Mouse (Mus musculus): ENCODE data around the gene Scgb2b27. TPM values are rescaled to one million over a fixed set of nuclear protein-coding genes. Genes with fewer than 3 reads are reported as not detected.
"Not testable (repeated sequence)": the region's sequence is repeated elsewhere in the genome, so short reads cannot be mapped to it uniquely, and the experiment has no call there.

Scgb2b27 gene
- not detected in 2 replicates for polyA plus RNA-seq (2015; fragmentation: Nextera tagmentation; extraction: Ambion mirVana)

DNA sequence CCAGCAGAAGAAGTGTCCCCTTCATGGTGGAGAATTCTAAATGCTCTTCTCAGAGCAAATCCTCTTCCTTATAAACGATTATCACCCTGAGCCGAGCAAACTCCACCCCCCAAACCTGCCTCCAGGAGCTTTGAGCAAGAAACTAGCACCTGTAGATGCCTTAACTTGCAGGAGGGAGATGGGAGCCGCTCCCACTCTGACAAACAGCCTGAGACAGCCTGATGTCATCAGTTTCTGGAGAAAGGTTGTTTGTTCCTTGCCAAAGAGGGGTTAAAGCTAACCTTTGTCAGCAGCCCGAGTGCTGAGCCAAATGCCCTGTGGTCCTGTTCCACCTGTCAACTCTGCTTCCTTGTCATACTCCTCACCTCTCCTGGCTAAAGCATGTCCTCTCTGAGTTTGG is at the start of gene Scgb2b27:
Scgb2b27 (minus strand) TSS at position 101 of the 400 bp plus-strand sequence.
- ATAC-seq (replicated peaks) = no peak
- Histone ChIP-seq H3K27me3 (no peaks in the 10 kb centered on the region), H3K4me1 (no peaks in the 10 kb centered on the region), H3K9me3 (peaks cover 22% of the 10 kb centered on the region), H3K4me2 (replicated peaks) (no peak within 1 kb of the TSS), H3K36me3 (no peaks in the 10 kb centered on the region), H3K4me3 (no peak within 1 kb of the TSS), H3K9ac (replicated peaks) (no peak within 1 kb of the TSS), H3K27ac (replicated peaks) (no peak within 1 kb of the TSS)
- 78% methylated on average over 4 of the region's 4 CpGs for WGBS

DNA sequence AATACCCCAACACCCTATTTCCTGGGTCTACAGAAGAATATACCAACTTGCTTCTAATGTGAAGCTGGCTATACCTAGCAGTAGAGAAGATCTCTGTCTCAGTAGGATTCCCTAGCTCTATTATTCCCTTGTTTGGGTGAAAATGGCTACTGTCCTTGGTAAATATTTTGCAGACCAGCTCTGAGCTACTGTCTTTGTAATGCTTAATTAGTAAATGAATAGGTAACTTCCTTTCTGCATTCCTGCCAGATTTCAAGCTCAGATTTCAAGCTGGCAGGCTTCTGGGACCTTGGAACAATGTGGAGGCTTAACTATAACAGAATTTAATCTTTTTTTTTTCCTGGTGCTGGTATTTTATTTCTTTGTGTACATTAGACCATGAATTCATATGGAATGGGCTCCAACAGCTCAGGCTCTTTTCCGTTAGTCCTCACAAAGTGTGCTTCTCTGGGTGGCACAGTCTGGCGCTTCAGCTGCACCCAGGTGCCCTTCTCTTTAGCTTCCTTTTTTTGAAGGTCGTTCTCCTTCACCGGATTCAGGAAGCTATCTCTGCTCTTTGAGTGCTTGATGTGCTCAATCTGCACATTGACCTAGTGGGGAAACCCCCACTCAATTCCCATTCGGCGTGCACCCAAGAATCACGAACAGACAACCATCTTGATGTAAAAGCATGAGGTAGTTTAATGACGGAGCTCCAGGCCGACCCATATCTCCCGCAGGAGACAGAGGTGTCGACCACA is 22.5 kb upstream of the Scgb2b27 start:
- peaks cover 16% of the 10 kb centered on the region; the same call in 1 of the 2 replicates for H3K9me3 ChIP-seq
- H3K9ac ChIP-seq (replicated peaks); H3K36me3 ChIP-seq; H3K27ac ChIP-seq (replicated peaks); H3K4me3 ChIP-seq; H3K27me3 ChIP-seq; ATAC-seq (replicated peaks); H3K4me2 ChIP-seq (replicated peaks); H3K4me1 ChIP-seq: not testable (repeated sequence)
- WGBS = 90% methylated on average over 11 of the region's 11 CpGs

DNA sequence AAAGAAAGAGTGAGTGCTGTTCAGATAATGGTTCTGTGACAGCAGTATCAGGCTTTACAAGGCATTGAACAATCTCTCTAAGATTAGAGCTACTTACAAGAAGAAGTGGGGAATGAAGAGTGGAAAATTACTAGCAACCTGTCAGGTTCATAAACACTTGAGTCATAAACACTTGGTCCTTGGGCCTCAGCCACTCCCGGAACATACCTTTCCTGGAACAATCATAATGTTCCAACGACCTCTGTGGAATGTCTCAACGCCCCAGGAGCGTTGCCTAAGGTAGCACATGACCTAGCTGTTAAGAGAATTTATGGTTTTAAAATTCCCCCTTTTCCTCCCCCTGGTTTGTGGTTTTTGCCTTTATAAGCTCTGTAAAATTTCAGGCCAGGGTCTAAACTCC is 20.8 kb upstream of the Scgb2b27 start:
- H3K4me3 ChIP-seq; H3K4me1 ChIP-seq; H3K27me3 ChIP-seq; H3K27ac ChIP-seq (replicated peaks); H3K4me2 ChIP-seq (replicated peaks); ATAC-seq (replicated peaks); H3K36me3 ChIP-seq; H3K9ac ChIP-seq (replicated peaks): not testable (repeated sequence)
- H3K9me3 ChIP-seq = peaks cover 17% of the 10 kb centered on the region; the same call in 1 of the 2 replicates
- WGBS = 95% methylated on average over 4 of the region's 4 CpGs

DNA sequence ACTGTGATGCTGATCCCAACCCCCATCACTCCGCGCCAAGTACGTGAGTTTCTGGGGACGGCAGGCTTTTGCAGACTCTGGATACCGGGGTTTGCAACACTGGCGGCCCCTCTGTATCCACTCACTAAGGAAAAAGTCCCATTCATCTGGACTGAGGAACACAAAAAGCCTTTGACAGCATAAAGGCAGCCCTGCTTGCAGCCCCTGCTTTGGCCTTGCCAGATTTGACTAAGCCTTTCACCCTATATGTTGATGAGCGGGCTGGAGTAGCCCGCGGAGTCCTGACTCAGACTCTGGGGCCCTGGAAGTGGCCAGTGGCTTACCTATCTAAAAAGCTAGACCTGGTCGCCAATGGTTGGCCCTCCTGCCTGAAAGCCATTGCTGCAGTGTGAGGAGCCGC is 16.3 kb upstream of the Scgb2b27 start:
- no peaks in the 10 kb centered on the region for H3K27me3 ChIP-seq
- no peaks in the 10 kb centered on the region for H3K4me1 ChIP-seq
- peaks cover 16% of the 10 kb centered on the region; the same call in 1 of the 2 replicates for H3K9me3 ChIP-seq
- H3K9ac ChIP-seq (replicated peaks) = no peak overlapping the region
- H3K27ac ChIP-seq (replicated peaks) = no peak overlapping the region
- no peak overlapping the region for H3K4me2 ChIP-seq (replicated peaks)
- 94% methylated on average over 11 of the region's 11 CpGs for WGBS
- no peak for ATAC-seq (replicated peaks)
- no peaks in the 10 kb centered on the region for H3K36me3 ChIP-seq
- H3K4me3 ChIP-seq = no peak overlapping the region

DNA sequence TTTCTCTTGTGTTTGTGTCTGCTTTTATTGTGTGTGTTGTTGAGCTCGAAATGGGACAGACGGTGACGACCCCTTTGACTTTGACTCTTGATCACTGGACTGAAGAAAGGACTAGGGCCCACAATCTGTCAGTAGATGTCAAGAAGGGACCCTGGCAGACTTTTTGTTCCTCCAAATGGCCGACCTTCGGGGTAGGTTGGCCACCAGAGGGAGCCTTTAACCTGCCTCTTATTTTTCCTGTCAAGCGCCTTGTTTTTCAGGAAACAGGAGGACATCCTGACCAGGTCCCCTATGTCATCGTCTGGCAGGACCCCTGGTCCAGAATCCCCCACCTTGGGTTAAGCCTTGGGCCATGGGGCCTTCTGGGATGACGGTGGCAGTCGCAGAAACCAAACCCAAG is 13.5 kb upstream of the Scgb2b27 start:
- not testable (repeated sequence) for H3K27me3 ChIP-seq; H3K4me2 ChIP-seq (replicated peaks); H3K4me3 ChIP-seq; ATAC-seq (replicated peaks); H3K27ac ChIP-seq (replicated peaks); H3K9ac ChIP-seq (replicated peaks); H3K4me1 ChIP-seq; H3K36me3 ChIP-seq
- 92% methylated on average over 9 of the region's 9 CpGs for WGBS
- peaks cover 16% of the 10 kb centered on the region for H3K9me3 ChIP-seq

DNA sequence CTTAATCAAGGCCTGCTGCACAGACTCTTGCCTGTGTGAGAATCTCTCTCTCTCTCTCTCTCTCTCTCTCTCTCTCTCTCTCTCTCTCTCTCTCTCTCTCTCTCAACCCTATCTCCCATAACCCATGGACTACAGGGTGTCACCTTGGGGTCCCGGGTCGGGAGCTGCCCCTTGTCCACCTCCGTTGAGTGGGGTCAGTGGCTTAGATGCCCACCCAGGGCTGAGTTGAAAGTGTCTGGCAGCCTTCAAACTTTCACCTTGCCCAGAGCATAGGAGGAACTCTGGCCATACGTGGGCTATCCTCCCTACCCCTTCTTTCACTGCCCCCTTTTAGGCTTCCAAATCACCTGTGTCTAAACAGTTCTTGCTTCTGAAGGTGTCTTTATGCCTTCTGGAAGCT is 11.9 kb upstream of the Scgb2b27 start:
- WGBS = 88% methylated on average over 4 of the region's 4 CpGs
- no peak overlapping the region for H3K4me3 ChIP-seq
- H3K4me1 ChIP-seq = no peaks in the 10 kb centered on the region
- ATAC-seq (replicated peaks) = no peak
- H3K9me3 ChIP-seq = peaks cover 16% of the 10 kb centered on the region
- H3K4me2 ChIP-seq (replicated peaks) = no peak overlapping the region
- no peaks in the 10 kb centered on the region for H3K36me3 ChIP-seq
- H3K27ac ChIP-seq (replicated peaks) = no peak overlapping the region
- H3K27me3 ChIP-seq = no peaks in the 10 kb centered on the region
- H3K9ac ChIP-seq (replicated peaks) = no peak overlapping the region

DNA sequence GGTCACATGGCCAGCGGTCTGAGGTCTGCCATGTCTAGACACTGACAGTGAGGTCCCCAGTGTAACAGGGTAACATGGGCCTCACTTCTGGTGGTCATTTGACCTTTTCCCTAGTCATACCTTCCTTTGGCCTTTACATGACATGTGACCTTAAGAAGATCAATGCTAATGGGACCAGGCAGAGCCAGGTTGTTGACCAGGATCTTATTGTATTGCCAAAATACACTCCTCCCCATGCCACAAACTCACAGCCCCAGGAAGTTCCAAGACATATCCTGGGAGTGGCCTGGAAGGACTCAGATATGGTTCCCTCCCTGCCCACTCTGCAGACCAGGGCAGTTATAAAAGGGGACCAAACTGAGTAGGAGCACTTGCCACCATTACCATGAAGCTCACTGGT is 7.4 kb upstream of the Scgb2b27 start, which contains the start of gene Scgb1b27:
Scgb1b27 (plus strand) TSS at position 301 of the 400 bp plus-strand sequence.
- not testable (repeated sequence) for H3K36me3 ChIP-seq; H3K4me3 ChIP-seq; H3K4me1 ChIP-seq; H3K27me3 ChIP-seq; H3K27ac ChIP-seq (replicated peaks); ATAC-seq (replicated peaks); H3K9ac ChIP-seq (replicated peaks); H3K4me2 ChIP-seq (replicated peaks)
- WGBS = 100% methylated on average over 1 of the region's 1 CpGs
- peaks cover 11% of the 10 kb centered on the region; the same call in 1 of the 2 replicates for H3K9me3 ChIP-seq

DNA sequence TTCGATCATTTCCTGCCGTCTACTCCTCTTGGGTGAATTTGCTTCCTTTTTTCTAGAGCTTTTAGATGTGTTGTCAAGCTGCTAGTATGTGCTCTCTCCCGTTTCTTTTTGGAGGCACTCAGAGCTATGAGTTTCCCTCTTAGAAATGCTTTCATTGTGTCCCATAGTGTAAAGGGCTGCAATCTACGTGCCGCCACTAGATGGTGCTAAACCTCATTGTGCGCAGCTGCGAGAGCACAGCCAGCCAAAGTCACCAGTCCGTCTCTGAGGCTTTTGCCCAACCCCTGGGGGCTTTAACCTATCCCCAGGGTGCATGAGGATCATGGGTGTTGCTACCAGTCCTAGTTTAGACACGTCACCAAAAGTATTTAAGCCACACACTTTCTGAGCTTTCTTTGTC is 31.5 kb downstream of the Scgb2b27 start:
- ATAC-seq (replicated peaks); H3K9me3 ChIP-seq; H3K36me3 ChIP-seq; H3K4me2 ChIP-seq (replicated peaks); H3K27ac ChIP-seq (replicated peaks); H3K27me3 ChIP-seq; H3K9ac ChIP-seq (replicated peaks); H3K4me3 ChIP-seq; H3K4me1 ChIP-seq: not testable (repeated sequence)
- WGBS = 29% methylated on average over 8 of the region's 9 CpGs

Other genes starting within 250 kb of the Scgb2b27 start
- not detected in 2 replicates for gene Scgb2b26, start 68.9 kb downstream of the Scgb2b27 start, polyA plus RNA-seq (2015; fragmentation: Nextera tagmentation; extraction: Ambion mirVana)
- gene Scgb1b27, start 7.5 kb upstream of the Scgb2b27 start, polyA plus RNA-seq (2015; fragmentation: Nextera tagmentation; extraction: Ambion mirVana) = not detected in 2 replicates
- not detected in 2 replicates for gene Scgb1b30, start 81.5 kb upstream of the Scgb2b27 start, polyA plus RNA-seq (2015; fragmentation: Nextera tagmentation; extraction: Ambion mirVana)
- 3.0 and 4.3 TPM in 2 replicates for gene Wtip, start 119.3 kb upstream of the Scgb2b27 start, polyA plus RNA-seq (2015; fragmentation: Nextera tagmentation; extraction: Ambion mirVana)
- gene Uba2, start 155.7 kb upstream of the Scgb2b27 start, polyA plus RNA-seq (2015; fragmentation: Nextera tagmentation; extraction: Ambion mirVana) = 202 and 208 TPM in 2 replicates
- 78.1 and 80.6 TPM in 2 replicates for gene Pdcd2l, start 182.7 kb upstream of the Scgb2b27 start, polyA plus RNA-seq (2015; fragmentation: Nextera tagmentation; extraction: Ambion mirVana)
- gene Gpi1, start 216.4 kb upstream of the Scgb2b27 start, polyA plus RNA-seq (2015; fragmentation: Nextera tagmentation; extraction: Ambion mirVana) = 173 and 180 TPM in 2 replicates
- gene Gm6096, start 237.1 kb upstream of the Scgb2b27 start, polyA plus RNA-seq (2015; fragmentation: Nextera tagmentation; extraction: Ambion mirVana) = not detected in 2 replicates